Mouse (Mus musculus) stomach, embryonic 15.5 days (tissue): ENCODE results near the gene Ptgfr. TPM values are rescaled to one million over a fixed set of nuclear protein-coding genes. Genes with fewer than 3 reads are reported as not detected.

Experiments used
- ATAC-seq: fragments of 200-750 bp; cut with Nextera tagmentation; 2 replicates; pipeline ENCODE4 v1.8.0; 2017; ENCODE audit warnings: low read depth, moderate number of reproducible peaks, moderate TSS enrichment; ENCODE audit not compliant: insufficient read depth, low FRiP score
- H3K27ac ChIP-seq: fragments of 300-500 bp; sonication (generic); 2 replicates; pipeline ENCODE4 v1.5.1; 2015; ENCODE audit warnings: mild to moderate bottlenecking, inconsistent platforms
- H3K27me3 ChIP-seq: fragments of 300-500 bp; sonication (generic); replicated peaks from 2 replicates; pipeline ENCODE4 v1.6.1; 2015; ENCODE audit warnings: inconsistent platforms
- H3K36me3 ChIP-seq: fragments of 300-500 bp; sonication (generic); 2 replicates; pipeline ENCODE4 v1.6.1; 2015; ENCODE audit warnings: inconsistent platforms
- H3K4me1 ChIP-seq: fragments of 300-500 bp; sonication (generic); 2 replicates; pipeline ENCODE4 v1.6.1; 2015; ENCODE audit warnings: inconsistent platforms
- H3K4me2 ChIP-seq: fragments of 300-500 bp; sonication (generic); 2 replicates; pipeline ENCODE4 v1.6.1; 2015; ENCODE audit warnings: mild to moderate bottlenecking, inconsistent platforms
- H3K4me3 ChIP-seq: fragments of 300-500 bp; sonication (generic); replicated peaks from 2 replicates; pipeline ENCODE4 v1.5.1; 2015; ENCODE audit warnings: inconsistent platforms
- H3K9ac ChIP-seq: fragments of 300-500 bp; sonication (generic); 2 replicates; pipeline ENCODE4 v1.6.1; 2015; ENCODE audit warnings: inconsistent platforms
- H3K9me3 ChIP-seq: fragments of 300-500 bp; sonication (generic); 2 replicates; pipeline ENCODE4 v1.6.1; 2016; ENCODE audit warnings: inconsistent platforms
- WGBS: fragments of 180-500 bp; shearing (Covaris S2); methylation state at CpG from one replicate; pipeline ENCODE4 v1.1.7; 2015; 5-methylcytosine and 5-hydroxymethylcytosine counted together
- polyA plus RNA-seq: library from polyadenylated mRNA; unstranded; fragments of >200 nt; fragmentation: Nextera tagmentation; extraction: Ambion mirVana; gene quantifications from 2 replicates; pipeline ENCODE4 v1.2.1, GENCODE M21; 2015

The Ptgfr gene
- 0.64 and 0.83 TPM in 2 replicates for polyA plus RNA-seq

DNA sequence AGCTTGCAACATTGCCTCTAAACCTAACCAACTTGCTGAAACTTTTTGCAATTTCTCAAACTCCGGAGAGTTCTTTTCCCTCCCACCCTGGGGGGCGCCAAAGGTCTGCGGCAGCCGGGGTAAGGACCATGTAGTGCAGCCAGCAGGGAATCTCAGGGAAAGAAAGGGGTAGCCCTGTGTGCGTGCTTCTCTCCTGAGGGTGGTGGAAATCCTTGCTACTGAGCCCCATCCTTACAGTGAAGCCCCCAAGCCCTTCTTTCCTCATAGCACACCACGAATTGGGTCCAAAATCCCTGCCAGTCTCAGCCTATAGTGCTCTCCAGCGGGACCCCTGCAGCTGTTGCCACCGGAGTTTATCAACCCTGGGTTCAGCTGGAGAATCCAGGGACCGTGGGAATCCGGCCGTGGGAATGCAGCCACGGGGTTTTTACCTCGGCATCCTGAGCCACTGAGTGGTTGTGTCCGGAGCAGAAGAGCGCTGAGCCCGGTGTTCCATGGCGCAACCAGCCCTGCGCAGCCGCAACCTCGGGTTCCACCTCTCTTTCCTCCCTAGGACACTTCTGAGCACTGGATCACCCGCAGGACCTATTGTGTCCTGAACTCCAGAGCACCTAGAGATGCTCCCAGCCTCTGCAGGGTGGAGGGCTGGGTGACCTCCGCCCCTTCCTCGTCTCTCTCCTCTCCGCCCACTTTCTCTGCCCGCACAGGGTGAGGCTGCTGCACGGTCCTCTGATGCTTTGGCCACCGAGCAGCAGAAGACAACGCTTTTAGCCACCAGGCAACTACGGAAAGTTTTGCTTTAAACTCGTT is at the start of gene Ptgfr:
Ptgfr (minus strand) TSS at position 760 of the 810 bp plus-strand sequence.
- peak within 1 kb of the TSS; percentile 47 for H3K4me3 ChIP-seq
- peaks cover 4% of the 10 kb centered on the region; the same call in 1 of the 2 replicates for H3K4me1 ChIP-seq
- no peak within 1 kb of the TSS for H3K27ac ChIP-seq
- H3K4me2 ChIP-seq, result peak within 1 kb of the TSS; percentile 87
- H3K9me3 ChIP-seq, result no peaks in the 10 kb centered on the region
- peak within 1 kb of the TSS; percentile 37; the same call in 1 of the 2 replicates for H3K9ac ChIP-seq
- ATAC-seq, result peak; percentile 64
- under 1% methylated on average over 30 of the region's 30 CpGs for WGBS
- 0 out of 2 replicates have a peak, but pooled peaks cover 3% of the 10 kb centered on the region for H3K27me3 ChIP-seq
- no peaks in the 10 kb centered on the region for H3K36me3 ChIP-seq

DNA sequence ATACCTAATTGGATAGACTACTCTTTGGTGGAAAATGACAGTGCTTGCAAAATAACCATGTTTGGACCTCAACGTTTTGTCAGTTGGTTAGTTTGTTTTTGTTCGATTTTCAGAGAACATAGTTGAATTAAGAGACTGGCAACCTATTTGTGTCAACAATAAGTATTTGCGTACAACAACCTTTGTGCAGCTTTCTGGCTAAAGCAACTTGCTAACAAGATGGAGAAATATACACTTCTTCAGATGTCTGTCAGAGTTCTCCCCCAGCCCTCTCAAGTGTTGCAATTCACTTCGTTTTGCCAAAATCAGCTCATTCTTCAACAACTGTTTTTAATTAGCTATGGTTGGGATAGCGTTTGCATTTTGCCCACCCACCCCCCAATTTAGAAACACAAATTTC is 46.5 kb upstream of the Ptgfr start:
- no peak overlapping the region for H3K27ac ChIP-seq
- no peaks in the 10 kb centered on the region for H3K9me3 ChIP-seq
- no peaks in the 10 kb centered on the region for H3K4me1 ChIP-seq
- H3K9ac ChIP-seq, result no peak overlapping the region
- no peak for ATAC-seq
- 75% methylated on average over 5 of the region's 5 CpGs for WGBS
- no peak overlapping the region for H3K4me3 ChIP-seq
- H3K4me2 ChIP-seq, result no peak overlapping the region
- no peaks in the 10 kb centered on the region for H3K27me3 ChIP-seq
- H3K36me3 ChIP-seq, result no peaks in the 10 kb centered on the region

GRCm38 (mm10) chr3:151879981-151880380 is 42.6 kb upstream of the Ptgfr start:
- H3K9me3 ChIP-seq, result no peaks in the 10 kb centered on the region
- no peak overlapping the region for H3K4me3 ChIP-seq
- no peak for ATAC-seq
- WGBS, result 67% methylated on average over 2 of the region's 2 CpGs
- H3K9ac ChIP-seq, result no peak overlapping the region
- H3K27me3 ChIP-seq, result no peaks in the 10 kb centered on the region
- H3K4me2 ChIP-seq, result no peak overlapping the region
- H3K27ac ChIP-seq, result no peak overlapping the region
- H3K4me1 ChIP-seq, result no peaks in the 10 kb centered on the region
- no peaks in the 10 kb centered on the region for H3K36me3 ChIP-seq

- no peaks in the 10 kb centered on the region for H3K36me3 ChIP-seq
- no peaks in the 10 kb centered on the region for H3K9me3 ChIP-seq
- no peaks in the 10 kb centered on the region for H3K27me3 ChIP-seq
- H3K4me3 ChIP-seq, result no peak overlapping the region
- no peak overlapping the region for H3K27ac ChIP-seq
- no peak for ATAC-seq
- H3K4me1 ChIP-seq, result no peaks in the 10 kb centered on the region
- no peak overlapping the region for H3K9ac ChIP-seq
- no peak overlapping the region for H3K4me2 ChIP-seq
Measured at GRCm38 (mm10) chr3:151868970-151869369, 31.5 kb upstream of the Ptgfr start.

GRCm38 (mm10) chr3:151851344-151851743 is 13.9 kb upstream of the Ptgfr start:
- Histone ChIP-seq H3K27ac (no peak overlapping the region), H3K9ac (no peak overlapping the region), H3K4me3 (no peak overlapping the region), H3K4me2 (no peak overlapping the region), H3K4me1 (no peaks in the 10 kb centered on the region), H3K36me3 (no peaks in the 10 kb centered on the region), H3K27me3 (no peaks in the 10 kb centered on the region), H3K9me3 (no peaks in the 10 kb centered on the region)
- ATAC-seq, result no peak
- WGBS, result 67% methylated on average over 1 of the region's 1 CpGs

DNA sequence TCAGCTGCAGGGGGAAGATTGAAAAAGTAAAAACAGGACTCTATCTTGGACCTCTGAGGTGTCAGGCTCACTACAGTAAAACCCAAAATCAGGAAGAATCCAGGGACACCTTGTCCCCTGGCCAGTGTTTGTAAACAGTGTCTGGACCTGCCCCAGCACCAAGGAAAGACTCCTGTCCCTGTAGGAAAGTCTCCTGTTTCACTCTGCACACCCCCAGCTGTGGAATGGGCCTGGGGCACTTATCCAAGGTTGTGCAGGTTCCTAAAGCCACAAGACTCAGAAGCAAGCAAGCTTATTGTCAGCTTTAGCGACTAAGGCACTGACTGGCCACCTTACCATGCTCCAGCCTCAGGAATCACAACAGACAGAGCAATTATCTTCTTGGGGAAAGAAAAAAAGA is 13.2 kb upstream of the Ptgfr start:
- WGBS, result 68% methylated on average over 1 of the region's 1 CpGs

GRCm38 (mm10) chr3:151846292-151846691 is 8.9 kb upstream of the Ptgfr start:
- Histone ChIP-seq H3K9ac (no peak overlapping the region), H3K9me3 (no peaks in the 10 kb centered on the region), H3K4me2 (no peak overlapping the region), H3K27me3 (no peaks in the 10 kb centered on the region), H3K36me3 (no peaks in the 10 kb centered on the region), H3K27ac (no peak overlapping the region), H3K4me3 (no peak overlapping the region), H3K4me1 (no peaks in the 10 kb centered on the region)
- 79% methylated on average over 7 of the region's 7 CpGs for WGBS
- no peak for ATAC-seq

More for the DNA sequence above, 13.2 kb upstream of the Ptgfr start:
- Histone ChIP-seq H3K4me2 (no peak overlapping the region), H3K27ac (no peak overlapping the region), H3K36me3 (no peaks in the 10 kb centered on the region), H3K4me1 (no peaks in the 10 kb centered on the region), H3K9ac (no peak overlapping the region), H3K4me3 (no peak overlapping the region), H3K27me3 (no peaks in the 10 kb centered on the region), H3K9me3 (no peaks in the 10 kb centered on the region)
- no peak for ATAC-seq

GRCm38 (mm10) chr3:151844361-151845154 is 7.1 kb upstream of the Ptgfr start:
- Histone ChIP-seq H3K4me1 (no peaks in the 10 kb centered on the region), H3K4me3 (no peak overlapping the region), H3K27ac (no peak overlapping the region), H3K36me3 (no peaks in the 10 kb centered on the region), H3K9me3 (no peaks in the 10 kb centered on the region), H3K4me2 (no peak overlapping the region), H3K9ac (no peak overlapping the region), H3K27me3 (no peaks in the 10 kb centered on the region)
- WGBS, result 65% methylated on average over 5 of the region's 5 CpGs
- ATAC-seq, result no peak

DNA sequence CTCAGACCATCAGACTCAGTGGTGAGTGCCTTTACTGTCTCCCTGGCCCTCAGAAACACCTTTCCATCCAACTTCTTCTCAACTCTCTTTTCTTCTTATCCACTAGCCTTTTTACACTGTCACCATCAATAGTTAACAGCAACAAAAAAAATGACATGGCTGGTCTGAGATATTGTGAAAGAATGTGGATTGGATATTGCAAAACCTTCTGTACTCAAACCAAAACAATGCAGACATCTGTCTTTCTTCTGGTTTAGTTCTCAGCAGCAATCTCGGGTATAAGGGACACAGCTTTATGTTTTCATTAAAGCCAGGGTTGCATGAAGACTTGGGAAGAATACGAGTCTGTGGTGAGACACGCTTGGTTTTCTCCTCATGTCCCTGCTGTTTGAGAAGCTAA is 3.3 kb upstream of the Ptgfr start:
- WGBS, result 64% methylated on average over 3 of the region's 3 CpGs
- H3K9ac ChIP-seq, result no peak overlapping the region
- no peak for ATAC-seq

GRCm38 (mm10) chr3:151838372-151838771 is 942 bp upstream of the Ptgfr start:
- ATAC-seq, result no peak; the same call in 1 of the 2 replicates
- H3K9ac ChIP-seq, result no peak overlapping the region
- H3K27ac ChIP-seq, result no peak overlapping the region
- no peaks in the 10 kb centered on the region for H3K36me3 ChIP-seq
- WGBS, result 42% methylated on average over 6 of the region's 6 CpGs
- 0 out of 2 replicates have a peak, but pooled peaks cover 3% of the 10 kb centered on the region for H3K27me3 ChIP-seq
- no peak overlapping the region for H3K4me3 ChIP-seq
- no peak overlapping the region for H3K4me2 ChIP-seq
- peaks cover 4% of the 10 kb centered on the region; the same call in 1 of the 2 replicates for H3K4me1 ChIP-seq
- H3K9me3 ChIP-seq, result no peaks in the 10 kb centered on the region

More for the DNA sequence above, 3.3 kb upstream of the Ptgfr start:
- H3K27me3 ChIP-seq, result 0 out of 2 replicates have a peak, but pooled peaks cover 3% of the 10 kb centered on the region
- H3K4me1 ChIP-seq, result peaks cover 4% of the 10 kb centered on the region; the same call in 1 of the 2 replicates
- H3K36me3 ChIP-seq, result no peaks in the 10 kb centered on the region
- no peak overlapping the region for H3K4me3 ChIP-seq
- H3K4me2 ChIP-seq, result no peak overlapping the region
- H3K9me3 ChIP-seq, result no peaks in the 10 kb centered on the region
- H3K27ac ChIP-seq, result no peak overlapping the region

DNA sequence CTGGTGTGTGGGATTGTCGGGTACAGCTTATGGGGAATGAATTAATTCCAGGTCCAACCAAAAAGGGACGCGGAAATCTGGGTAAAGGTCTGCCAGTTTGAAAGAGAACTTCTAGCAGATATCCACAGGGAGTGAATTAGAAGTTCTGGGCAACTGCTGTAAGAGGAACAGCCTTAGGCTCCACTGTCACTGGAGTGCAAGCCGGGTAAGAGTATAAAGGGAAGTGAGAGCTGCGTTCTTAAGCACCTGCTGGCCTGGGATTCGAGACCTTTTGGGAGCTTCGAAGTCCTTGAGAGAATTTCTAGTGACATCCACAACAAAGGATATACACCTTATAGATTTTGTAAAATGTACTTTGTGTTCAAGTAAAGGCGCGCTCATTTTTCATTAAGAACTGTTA is 319 bp upstream of the Ptgfr start:
- H3K4me3 ChIP-seq, result peak overlapping the region; percentile 47
- 0 out of 2 replicates have a peak, but pooled peaks cover 3% of the 10 kb centered on the region for H3K27me3 ChIP-seq
- no peak overlapping the region for H3K9ac ChIP-seq
- WGBS, result 58% methylated on average over 9 of the region's 9 CpGs
- H3K4me1 ChIP-seq, result peaks cover 4% of the 10 kb centered on the region; the same call in 1 of the 2 replicates
- H3K27ac ChIP-seq, result no peak overlapping the region
- peak overlapping the region; percentile 87 for H3K4me2 ChIP-seq
- no peak for ATAC-seq
- no peaks in the 10 kb centered on the region for H3K36me3 ChIP-seq
- no peaks in the 10 kb centered on the region for H3K9me3 ChIP-seq

GRCm38 (mm10) chr3:151836451-151836850 is 979 bp downstream of the Ptgfr start:
- WGBS, result 4% methylated on average over 5 of the region's 5 CpGs
- ATAC-seq, result no peak
- Histone ChIP-seq H3K36me3 (no peaks in the 10 kb centered on the region), H3K4me3 (peak overlapping the region; percentile 47), H3K4me1 (peaks cover 4% of the 10 kb centered on the region; the same call in 1 of the 2 replicates), H3K27ac (no peak overlapping the region), H3K27me3 (0 out of 2 replicates have a peak, but pooled peaks cover 3% of the 10 kb centered on the region), H3K4me2 (peak overlapping the region; percentile 87), H3K9me3 (no peaks in the 10 kb centered on the region), H3K9ac (0 out of 2 replicates have a peak overlapping the region, but pooled peaks have one; percentile 37)
